Mouse (Mus musculus) intestine, embryonic 16.5 days (tissue): ENCODE results near the gene Ces3b. TPM values are rescaled to one million over a fixed set of nuclear protein-coding genes. Genes with fewer than 3 reads are reported as not detected.

Source experiments
- ATAC-seq: fragments of 200-750 bp; cut with Nextera tagmentation; 2 replicates; pipeline ENCODE4 v1.8.0; 2017; ENCODE audit warnings: moderate TSS enrichment, moderate library complexity
- H3K27ac ChIP-seq: fragments of 300-500 bp; sonication (generic); 2 replicates; pipeline ENCODE4 v1.5.1; 2014; ENCODE audit warnings: mild to moderate bottlenecking, low read length
- H3K27me3 ChIP-seq: fragments of 300-500 bp; sonication (generic); replicated peaks from 2 replicates; pipeline ENCODE4 v1.6.1; 2014; ENCODE audit warnings: low read length, control low read depth, mixed read lengths; ENCODE audit not compliant: control insufficient read depth, insufficient read depth
- H3K36me3 ChIP-seq: fragments of 300-500 bp; sonication (generic); 2 replicates; pipeline ENCODE4 v1.6.1; 2014; ENCODE audit warnings: low read length, control low read depth; ENCODE audit not compliant: control insufficient read depth, insufficient read depth
- H3K4me1 ChIP-seq: fragments of 300-500 bp; sonication (generic); 2 replicates; pipeline ENCODE4 v1.6.1; 2014; ENCODE audit warnings: low read length, control low read depth, mixed read lengths; ENCODE audit not compliant: control insufficient read depth, insufficient read depth
- H3K4me2 ChIP-seq: fragments of 300-500 bp; sonication (generic); 2 replicates; pipeline ENCODE4 v1.6.1; 2014; ENCODE audit warnings: low read depth, low read length, control low read depth
- H3K4me3 ChIP-seq: fragments of 300-500 bp; sonication (generic); 2 replicates; pipeline ENCODE4 v1.5.1; 2014; ENCODE audit warnings: mild to moderate bottlenecking, low read length
- H3K9ac ChIP-seq: fragments of 300-500 bp; sonication (generic); 2 replicates; pipeline ENCODE4 v1.6.1; 2014; ENCODE audit warnings: low read depth, low read length
- H3K9me3 ChIP-seq: fragments of 300-500 bp; sonication (generic); 2 replicates; pipeline ENCODE4 v1.6.1; 2016; ENCODE audit warnings: low read length, control low read depth; ENCODE audit not compliant: control insufficient read depth
- WGBS: fragments of 180-500 bp; shearing (Covaris S2); extraction: QIAGEN DNeasy Blood & Tissue Kit; methylation state at CpG from one replicate; pipeline ENCODE4 v1.1.7; 2014; 5-methylcytosine and 5-hydroxymethylcytosine counted together
- polyA plus RNA-seq: library from polyadenylated mRNA; unstranded; fragments of >200 nt; fragmentation: Nextera tagmentation; extraction: Ambion mirVana; gene quantifications from 2 replicates; pipeline ENCODE4 v1.2.1, GENCODE M21; 2015

Gene Ces3b
- polyA plus RNA-seq, 1 experiment from 2014 or later, result not detected

DNA sequence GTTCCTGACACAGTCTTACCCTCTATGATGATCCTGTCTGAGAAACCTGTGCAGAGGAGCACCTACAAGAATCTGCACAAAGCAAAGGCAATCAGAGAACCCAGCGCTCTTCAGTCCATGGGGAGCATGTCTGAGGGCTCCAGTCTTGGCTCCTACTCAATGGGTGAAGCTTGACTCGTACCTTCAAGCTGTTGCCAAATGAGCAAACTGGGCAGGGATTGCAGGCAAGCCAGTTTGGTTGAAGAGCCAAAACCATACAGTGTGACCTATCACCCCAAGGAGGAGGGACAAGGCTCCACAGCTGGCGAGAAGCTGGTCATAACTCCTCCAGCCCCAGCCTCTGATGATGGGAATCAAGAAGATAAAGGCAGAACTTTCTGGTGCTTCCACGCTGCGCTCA is 48.0 kb downstream of the Ces3b start, which contains the start of gene Ces4a:
Gene Ces4a, plus strand, starts transcription at position 292 of the 400 bp plus-strand sequence.
- WGBS, result 83% methylated on average over 5 of the region's 5 CpGs
- no peak for ATAC-seq
- H3K4me1 ChIP-seq, result no peaks in the 10 kb centered on the region

DNA sequence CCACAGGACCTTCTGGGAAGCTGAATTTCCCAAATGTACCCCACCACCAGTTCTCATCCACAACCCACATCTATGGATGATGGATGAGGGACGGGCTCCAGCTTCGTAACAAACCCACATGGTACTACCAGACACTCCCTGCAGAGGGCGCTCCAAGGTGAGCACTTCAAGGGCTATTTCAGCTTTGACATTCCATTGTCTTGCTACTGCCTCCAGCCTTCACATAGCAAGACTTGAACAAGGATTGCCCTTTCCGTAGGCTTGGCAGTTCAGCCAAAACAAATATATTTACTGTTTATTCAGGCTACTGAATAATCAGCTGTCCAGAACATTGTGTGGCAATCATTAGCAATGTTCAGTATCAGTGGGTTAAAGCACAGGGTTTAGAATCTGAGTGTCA is 54.9 kb downstream of the Ces3b start:
- Histone ChIP-seq H3K4me1 (no peaks in the 10 kb centered on the region), H3K4me3 (no peak overlapping the region), H3K9ac (no peak overlapping the region), H3K36me3 (no peaks in the 10 kb centered on the region), H3K27ac (no peak overlapping the region), H3K4me2 (no peak overlapping the region), H3K9me3 (no peaks in the 10 kb centered on the region), H3K27me3 (no peaks in the 10 kb centered on the region)
- 24% methylated on average over 4 of the region's 4 CpGs for WGBS
- ATAC-seq, result no peak

More for the DNA sequence above, 48.0 kb downstream of the Ces3b start, which contains the start of gene Ces4a:
- no peaks in the 10 kb centered on the region for H3K36me3 ChIP-seq
- H3K9ac ChIP-seq, result no peak within 1 kb of the TSS
- no peak within 1 kb of the TSS for H3K27ac ChIP-seq
- no peaks in the 10 kb centered on the region for H3K9me3 ChIP-seq
- no peak within 1 kb of the TSS for H3K4me3 ChIP-seq
- no peak within 1 kb of the TSS for H3K4me2 ChIP-seq
- no peaks in the 10 kb centered on the region for H3K27me3 ChIP-seq

DNA sequence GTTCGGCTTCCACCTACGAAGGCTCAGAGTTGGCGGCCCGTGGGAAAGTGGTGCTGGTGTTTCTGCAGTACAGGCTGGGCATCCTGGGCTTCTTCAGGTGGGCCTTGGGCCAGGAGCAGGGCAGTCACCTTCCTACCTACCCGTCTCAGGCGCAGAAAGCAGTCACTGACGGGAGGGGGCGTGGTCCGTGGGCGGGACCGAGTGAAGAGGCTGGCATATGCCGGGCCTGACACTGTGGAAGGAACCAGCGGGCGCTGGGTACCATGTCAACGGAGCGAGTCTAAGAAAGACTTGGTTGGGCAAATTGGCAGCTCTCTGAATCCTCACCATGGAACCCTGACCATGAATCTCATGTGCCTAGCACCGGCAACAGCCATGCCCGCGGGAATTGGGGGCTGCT is 58.8 kb downstream of the Ces3b start:
- 26% methylated on average over 19 of the region's 19 CpGs for WGBS
- no peak overlapping the region for H3K9ac ChIP-seq
- no peaks in the 10 kb centered on the region for H3K4me1 ChIP-seq
- no peaks in the 10 kb centered on the region for H3K27me3 ChIP-seq
- H3K36me3 ChIP-seq, result no peaks in the 10 kb centered on the region
- H3K27ac ChIP-seq, result no peak overlapping the region
- 0 out of 2 replicates have a peak overlapping the region, but pooled peaks have one; percentile 3 for H3K4me3 ChIP-seq
- H3K4me2 ChIP-seq, result peak overlapping the region; percentile 1; the same call in 1 of the 2 replicates
- H3K9me3 ChIP-seq, result no peaks in the 10 kb centered on the region
- no peak for ATAC-seq

Other genes starting within 250 kb of the Ces3b start
- 2.5 and 2.7 TPM in 2 replicates for gene Ces2c, start 236.7 kb upstream of the Ces3b start, polyA plus RNA-seq
- 63.9 and 95.6 TPM in 2 replicates for gene Ces2e, start 157.5 kb upstream of the Ces3b start, polyA plus RNA-seq
- gene Ces2f, start 136.4 kb upstream of the Ces3b start, polyA plus RNA-seq, result not detected in 2 replicates
- 0.80 and 0.97 TPM in 2 replicates for gene Ces2g, start 122.0 kb upstream of the Ces3b start, polyA plus RNA-seq
- gene Ces2h, start 82.9 kb upstream of the Ces3b start, polyA plus RNA-seq, result 0.05 TPM in 1 of 2 replicates, not detected in the other
- not detected in 2 replicates for gene Ces3a, start 35.2 kb upstream of the Ces3b start, polyA plus RNA-seq
- gene Ces4a, start 48.0 kb downstream of the Ces3b start, polyA plus RNA-seq, result not detected in 2 replicates
- gene Cbfb, start 86.9 kb downstream of the Ces3b start, polyA plus RNA-seq, result 27.4 and 28.2 TPM in 2 replicates
- gene D230025D16Rik, start 141.4 kb downstream of the Ces3b start, polyA plus RNA-seq, result 20.6 and 21.7 TPM in 2 replicates
- 16.2 and 17.5 TPM in 2 replicates for gene B3gnt9, start 171.4 kb downstream of the Ces3b start, polyA plus RNA-seq
- 44.9 and 46.0 TPM in 2 replicates for gene Tradd, start 180.9 kb downstream of the Ces3b start, polyA plus RNA-seq
- gene Fbxl8, start 180.9 kb downstream of the Ces3b start, polyA plus RNA-seq, result 6.0 and 6.8 TPM in 2 replicates
- 0.17 and 0.18 TPM in 2 replicates for gene Hsf4, start 186.0 kb downstream of the Ces3b start, polyA plus RNA-seq
- 1.3 and 1.4 TPM in 2 replicates for gene Nol3, start 192.4 kb downstream of the Ces3b start, polyA plus RNA-seq
- 6.7 and 7.2 TPM in 2 replicates for gene 4931428F04Rik, start 206.1 kb downstream of the Ces3b start, polyA plus RNA-seq
- 6.6 and 7.4 TPM in 2 replicates for gene Exoc3l, start 212.3 kb downstream of the Ces3b start, polyA plus RNA-seq
- gene E2f4, start 213.9 kb downstream of the Ces3b start, polyA plus RNA-seq, result 86.7 and 89.2 TPM in 2 replicates
- gene Elmo3, start 221.8 kb downstream of the Ces3b start, polyA plus RNA-seq, result 28.0 and 30.3 TPM in 2 replicates
- gene Lrrc29, start 242.5 kb downstream of the Ces3b start, polyA plus RNA-seq, result 1.5 and 1.8 TPM in 2 replicates
- 141 and 142 TPM in 2 replicates for gene Tmem208, start 242.6 kb downstream of the Ces3b start, polyA plus RNA-seq